Mouse (Mus musculus) hindbrain, embryonic 13.5 days (tissue): Measurements from ENCODE around the gene Sall1. TPM values are rescaled to one million over a fixed set of nuclear protein-coding genes. Genes with fewer than 3 reads are reported as not detected.

Experiments used
- ATAC-seq: fragments of 200-750 bp; cut with Nextera tagmentation; 2 replicates; pipeline ENCODE4 v1.8.0; 2017; ENCODE audit warnings: moderate TSS enrichment; ENCODE audit not compliant: low FRiP score
- H3K27ac ChIP-seq: fragments of 300-500 bp; sonication (generic); 2 replicates; pipeline ENCODE4 v1.5.1; 2015; ENCODE audit warnings: inconsistent platforms, mild to moderate bottlenecking, moderate library complexity
- H3K27me3 ChIP-seq: fragments of 300-500 bp; sonication (generic); 2 replicates; pipeline ENCODE4 v1.6.1; 2015; ENCODE audit warnings: mild to moderate bottlenecking, inconsistent platforms
- H3K36me3 ChIP-seq: fragments of 300-500 bp; sonication (generic); 2 replicates; pipeline ENCODE4 v1.6.1; 2015; ENCODE audit warnings: mild to moderate bottlenecking, inconsistent platforms
- H3K4me1 ChIP-seq: fragments of 300-500 bp; sonication (generic); replicated peaks from 2 replicates; pipeline ENCODE4 v1.6.1; 2015; ENCODE audit warnings: inconsistent platforms
- H3K4me2 ChIP-seq: fragments of 300-500 bp; sonication (generic); 2 replicates; pipeline ENCODE4 v1.6.1; 2015; ENCODE audit warnings: inconsistent platforms, mild to moderate bottlenecking, moderate library complexity
- H3K4me3 ChIP-seq: fragments of 300-500 bp; sonication (generic); 2 replicates; pipeline ENCODE4 v1.5.1; 2015; ENCODE audit warnings: mild to moderate bottlenecking, inconsistent platforms
- H3K9ac ChIP-seq: fragments of 300-500 bp; sonication (generic); 2 replicates; pipeline ENCODE4 v1.6.1; 2015; ENCODE audit warnings: mild to moderate bottlenecking, inconsistent platforms
- H3K9me3 ChIP-seq: fragments of 300-500 bp; sonication (generic); 2 replicates; pipeline ENCODE4 v1.6.1; 2016; ENCODE audit warnings: inconsistent platforms
- WGBS: fragments of 180-500 bp; shearing (Covaris S2); methylation state at CpG from one replicate; pipeline ENCODE4 v1.1.7; 2015; 5-methylcytosine and 5-hydroxymethylcytosine counted together
- polyA plus RNA-seq: library from polyadenylated mRNA; unstranded; fragments of >200 nt; fragmentation: Nextera tagmentation; extraction: Ambion mirVana; gene quantifications from 2 replicates; pipeline ENCODE4 v1.2.1, GENCODE M21; 2015

Sall1 gene
- polyA plus RNA-seq, 1 experiment from 2014 or later, result 9.3 TPM

DNA sequence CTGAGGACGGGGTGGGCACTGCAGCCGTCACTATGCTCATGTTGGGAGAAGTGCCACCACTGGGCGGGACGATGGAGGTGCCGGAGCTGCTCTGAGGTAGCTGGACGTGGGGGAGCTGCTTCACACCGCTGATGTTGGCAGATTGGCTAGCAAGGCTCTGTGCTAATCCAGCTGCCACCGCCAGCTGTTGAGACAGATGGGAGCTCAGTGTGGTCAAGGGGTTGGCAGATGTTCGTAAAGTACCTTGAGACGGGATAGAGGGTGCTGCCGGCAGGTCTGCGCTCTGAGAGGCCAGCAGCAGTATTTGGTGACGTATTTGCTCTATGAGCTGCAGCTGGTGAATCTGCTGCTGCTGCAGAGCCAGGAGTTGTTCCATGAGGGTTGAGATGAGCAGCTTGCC lies 11.6 kb downstream of the Sall1 start:
- no peak for ATAC-seq
- WGBS, result 84% methylated on average over 13 of the region's 13 CpGs
- no peak overlapping the region for H3K4me2 ChIP-seq
- H3K4me1 ChIP-seq, result peaks cover 42% of the 10 kb centered on the region
- H3K9me3 ChIP-seq, result no peaks in the 10 kb centered on the region
- peaks cover 9% of the 10 kb centered on the region; the same call in 1 of the 2 replicates for H3K36me3 ChIP-seq
- no peak overlapping the region for H3K9ac ChIP-seq
- no peak overlapping the region for H3K4me3 ChIP-seq
- H3K27ac ChIP-seq, result peak overlapping the region; percentile 6; the same call in 1 of the 2 replicates
- H3K27me3 ChIP-seq, result peaks cover 38% of the 10 kb centered on the region

DNA sequence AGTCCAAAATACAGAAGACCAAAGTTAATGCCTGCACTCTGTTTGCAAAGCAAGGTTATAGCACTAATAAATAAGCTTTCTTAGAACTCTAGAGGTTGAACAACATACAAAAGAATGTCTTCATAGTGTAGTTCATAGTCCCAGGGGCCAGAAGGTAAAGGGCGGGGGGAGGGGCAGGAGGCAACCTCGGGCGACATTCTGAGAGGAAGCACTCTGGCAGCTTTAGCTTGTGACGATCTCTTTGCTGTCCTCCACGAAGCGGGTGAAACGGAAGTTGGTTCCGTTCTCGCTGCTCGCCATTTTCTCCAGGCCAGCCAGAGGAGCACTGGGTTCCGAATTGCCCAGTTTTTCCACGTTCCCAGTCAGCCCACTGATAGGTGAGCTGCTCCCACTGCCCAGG lies 15.8 kb downstream of the Sall1 start:
- Histone ChIP-seq H3K4me2 (no peak overlapping the region), H3K9ac (no peak overlapping the region), H3K36me3 (peaks cover 9% of the 10 kb centered on the region; the same call in 1 of the 2 replicates), H3K27me3 (peaks cover 46% of the 10 kb centered on the region), H3K9me3 (no peaks in the 10 kb centered on the region), H3K4me1 (peaks cover 36% of the 10 kb centered on the region), H3K4me3 (no peak overlapping the region), H3K27ac (no peak overlapping the region)
- WGBS, result 60% methylated on average over 12 of the region's 12 CpGs
- no peak for ATAC-seq

DNA sequence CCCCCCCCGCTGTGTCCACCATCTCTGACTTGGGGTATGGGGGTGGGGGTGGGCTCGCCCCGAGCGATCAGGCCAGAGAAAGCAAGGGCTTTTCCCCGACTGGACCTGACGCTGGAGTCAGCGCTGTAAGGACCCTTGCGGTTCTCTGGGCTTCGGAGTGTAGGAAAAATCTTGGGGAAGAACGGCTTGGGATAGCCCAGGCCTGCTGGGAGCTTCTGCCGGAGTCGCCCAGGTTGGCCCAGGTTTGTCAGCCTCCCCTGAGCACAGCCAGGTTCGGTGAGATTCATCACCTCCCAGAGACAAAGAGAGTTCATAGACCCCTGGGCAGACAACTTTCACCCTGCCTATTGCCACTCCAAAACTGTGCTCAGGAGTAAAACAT lies 17.8 kb downstream of the Sall1 start:
- Histone ChIP-seq H3K4me3 (peak overlapping the region; percentile 38), H3K27me3 (peaks cover 42% of the 10 kb centered on the region), H3K9me3 (no peaks in the 10 kb centered on the region), H3K4me1 (peaks cover 39% of the 10 kb centered on the region), H3K27ac (0 out of 2 replicates have a peak overlapping the region, but pooled peaks have one; percentile 2), H3K36me3 (peaks cover 3% of the 10 kb centered on the region; the same call in 1 of the 2 replicates), H3K9ac (peak overlapping the region; percentile 67), H3K4me2 (peak overlapping the region; percentile 67)
- WGBS, result 6% methylated on average over 12 of the region's 13 CpGs
- peak; percentile 21; the same call in 1 of the 2 replicates for ATAC-seq

DNA sequence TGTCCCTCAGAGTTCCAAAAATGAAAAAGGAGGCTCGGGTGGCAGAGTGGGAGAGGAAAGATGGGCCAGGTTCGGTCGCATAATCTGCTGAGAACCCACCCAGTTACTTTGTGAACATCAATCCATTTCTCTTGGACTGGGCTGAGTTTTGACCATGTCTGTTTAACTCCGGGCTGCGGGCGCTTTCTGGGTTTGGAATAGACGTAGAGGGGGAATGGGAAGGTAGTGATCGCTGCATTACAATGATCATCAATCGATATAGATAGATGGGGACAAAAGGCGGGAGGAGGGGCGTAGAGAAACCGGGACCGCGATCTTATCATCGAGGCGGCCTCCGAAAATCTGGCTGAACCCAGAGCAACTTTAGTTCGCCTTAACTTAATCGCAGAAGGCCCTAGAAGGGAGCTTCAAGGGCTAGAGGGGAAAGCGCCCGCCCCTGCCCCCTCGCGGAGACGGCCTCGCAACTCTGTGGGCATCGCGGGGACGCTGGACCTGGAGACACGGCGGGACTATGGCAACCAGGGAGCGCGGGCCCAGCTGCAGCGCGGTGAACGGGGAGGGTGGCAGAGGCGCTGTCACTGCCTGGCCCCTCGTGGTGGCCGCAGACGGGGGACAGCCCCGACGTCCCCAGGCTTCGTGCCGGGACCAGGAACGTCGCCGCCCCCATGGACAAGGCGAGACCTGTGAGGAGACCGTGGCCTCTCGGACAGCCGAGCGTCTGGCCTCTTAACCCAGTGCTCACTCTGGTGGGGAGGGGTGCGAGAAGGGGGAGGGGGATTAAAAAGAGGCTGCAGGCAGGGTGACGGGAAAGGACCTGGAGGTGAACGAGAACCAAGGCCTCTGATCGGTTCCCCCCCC lies 18.5 kb downstream of the Sall1 start:
- Histone ChIP-seq H3K4me3 (peak overlapping the region; percentile 38), H3K4me2 (peak overlapping the region; percentile 67), H3K36me3 (peaks cover 2% of the 10 kb centered on the region; the same call in 1 of the 2 replicates), H3K27ac (0 out of 2 replicates have a peak overlapping the region, but pooled peaks have one; percentile 2), H3K9ac (peak overlapping the region; percentile 67), H3K27me3 (peaks cover 42% of the 10 kb centered on the region), H3K9me3 (no peaks in the 10 kb centered on the region), H3K4me1 (peaks cover 41% of the 10 kb centered on the region)
- peak; percentile 72; the same call in 1 of the 2 replicates for ATAC-seq
- WGBS, result 4% methylated on average over 54 of the region's 55 CpGs

DNA sequence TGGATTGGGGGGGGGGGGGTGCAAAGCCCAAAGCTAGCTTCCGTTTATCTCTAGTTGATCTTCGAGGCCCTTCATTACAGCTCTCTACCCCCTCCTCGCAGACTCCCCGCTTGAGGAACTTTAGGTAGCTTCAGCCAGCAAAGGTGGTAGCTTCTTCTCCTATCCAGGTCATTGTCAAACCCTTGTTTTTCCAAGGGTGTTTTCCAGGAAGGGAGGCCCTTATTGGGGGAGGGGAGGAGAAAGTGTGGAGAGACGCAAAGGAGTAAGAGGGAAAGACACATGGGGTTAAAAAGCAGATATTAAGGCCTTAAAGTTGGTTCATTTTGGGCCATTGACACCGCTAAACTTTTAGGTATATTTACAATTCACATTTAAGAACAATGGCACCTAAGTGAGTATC lies 19.2 kb downstream of the Sall1 start:
- H3K9me3 ChIP-seq, result no peaks in the 10 kb centered on the region
- ATAC-seq, result no peak
- WGBS, result 31% methylated on average over 6 of the region's 6 CpGs
- H3K9ac ChIP-seq, result no peak overlapping the region
- H3K27me3 ChIP-seq, result peaks cover 46% of the 10 kb centered on the region
- no peak overlapping the region for H3K4me2 ChIP-seq
- H3K4me3 ChIP-seq, result no peak overlapping the region
- H3K4me1 ChIP-seq, result peaks cover 36% of the 10 kb centered on the region
- no peak overlapping the region for H3K27ac ChIP-seq
- no peaks in the 10 kb centered on the region for H3K36me3 ChIP-seq

DNA sequence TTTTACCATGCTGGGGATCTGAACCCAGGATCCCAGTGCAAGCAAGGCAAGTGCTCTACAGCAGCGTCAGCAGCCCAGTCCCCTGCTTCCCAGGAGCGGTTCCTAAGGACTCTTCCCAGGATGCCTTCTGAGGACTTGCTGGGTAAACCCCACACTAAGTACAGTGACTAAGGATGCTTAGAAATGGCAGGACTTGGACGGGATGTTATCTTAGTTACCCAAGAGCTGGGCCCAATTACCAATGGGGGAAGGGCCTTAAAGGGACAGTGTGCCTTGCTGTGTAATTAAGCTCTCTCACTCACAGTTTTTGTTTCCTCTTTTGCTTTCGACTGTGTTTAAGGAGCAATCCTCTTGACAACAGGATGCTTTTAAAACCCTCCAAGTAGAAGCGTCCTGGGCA lies 22.8 kb downstream of the Sall1 start:
- no peaks in the 10 kb centered on the region for H3K36me3 ChIP-seq
- no peak overlapping the region for H3K27ac ChIP-seq
- no peak overlapping the region for H3K9ac ChIP-seq
- H3K4me1 ChIP-seq, result peaks cover 17% of the 10 kb centered on the region
- no peak overlapping the region for H3K4me3 ChIP-seq
- no peak for ATAC-seq
- H3K27me3 ChIP-seq, result peaks cover 40% of the 10 kb centered on the region
- H3K9me3 ChIP-seq, result no peaks in the 10 kb centered on the region
- 11% methylated on average over 5 of the region's 5 CpGs for WGBS
- no peak overlapping the region for H3K4me2 ChIP-seq

DNA sequence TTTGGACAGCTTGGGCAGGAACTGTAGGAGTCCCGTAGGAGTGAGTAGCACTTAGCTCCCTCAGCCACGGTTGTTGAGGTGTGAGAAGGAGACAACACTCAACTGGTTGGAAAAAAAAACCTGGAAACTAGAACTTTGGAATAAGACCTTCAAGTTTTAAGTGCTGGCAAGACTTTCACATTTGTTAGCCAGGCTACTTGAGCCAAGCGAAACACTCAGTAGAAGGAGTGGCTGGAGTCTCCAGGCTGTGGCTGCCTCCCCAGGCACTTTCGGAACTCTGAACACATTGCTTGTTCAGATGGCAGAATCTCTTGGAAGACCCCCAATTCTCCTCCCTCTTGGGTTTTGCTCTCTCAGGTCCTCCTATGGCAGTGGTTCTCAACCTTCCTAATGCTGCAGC lies 26.1 kb downstream of the Sall1 start:
- ATAC-seq, result no peak
- Histone ChIP-seq H3K27me3 (peaks cover 24% of the 10 kb centered on the region), H3K4me1 (peaks cover 9% of the 10 kb centered on the region; the same call in 1 of the 2 replicates), H3K36me3 (no peaks in the 10 kb centered on the region), H3K4me2 (no peak overlapping the region), H3K4me3 (no peak overlapping the region), H3K9me3 (no peaks in the 10 kb centered on the region), H3K27ac (no peak overlapping the region), H3K9ac (no peak overlapping the region)
- 79% methylated on average over 4 of the region's 4 CpGs for WGBS

DNA sequence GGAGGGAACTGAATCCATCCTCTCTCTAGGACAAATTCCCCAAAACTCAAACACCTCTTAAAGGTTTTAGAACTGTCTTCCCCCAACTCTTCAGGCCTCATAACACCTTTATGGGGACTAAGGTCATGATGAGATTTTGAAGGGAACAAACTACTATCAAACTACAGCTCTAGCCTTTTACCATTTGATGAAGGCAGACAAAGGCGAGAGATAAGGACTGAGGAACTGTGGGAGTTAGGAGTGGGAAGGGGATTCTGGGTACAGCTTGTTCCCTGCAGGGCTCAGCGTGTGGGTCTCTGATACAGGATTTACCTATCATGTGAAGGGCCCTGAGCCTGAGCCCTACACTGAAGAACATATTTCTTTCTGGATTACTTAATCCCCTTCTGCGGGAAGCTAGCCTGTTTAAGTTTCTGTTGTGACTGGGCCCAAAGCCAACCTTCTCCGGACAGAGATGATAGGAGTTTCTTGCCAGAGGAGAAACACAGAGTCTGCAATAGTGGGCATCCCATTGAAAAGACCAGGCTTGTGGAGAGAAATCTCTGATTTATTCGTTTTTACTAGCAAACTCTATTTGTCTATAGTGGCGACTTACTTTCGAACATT lies 27.4 kb downstream of the Sall1 start:
- H3K4me1 ChIP-seq, result peaks cover 9% of the 10 kb centered on the region; the same call in 1 of the 2 replicates
- H3K4me3 ChIP-seq, result no peak overlapping the region
- no peak overlapping the region for H3K9ac ChIP-seq
- peaks cover 27% of the 10 kb centered on the region for H3K27me3 ChIP-seq
- no peak overlapping the region for H3K27ac ChIP-seq
- H3K9me3 ChIP-seq, result no peaks in the 10 kb centered on the region
- no peak overlapping the region for H3K4me2 ChIP-seq
- ATAC-seq, result no peak
- H3K36me3 ChIP-seq, result no peaks in the 10 kb centered on the region
- WGBS, result 88% methylated on average over 7 of the region's 7 CpGs

DNA sequence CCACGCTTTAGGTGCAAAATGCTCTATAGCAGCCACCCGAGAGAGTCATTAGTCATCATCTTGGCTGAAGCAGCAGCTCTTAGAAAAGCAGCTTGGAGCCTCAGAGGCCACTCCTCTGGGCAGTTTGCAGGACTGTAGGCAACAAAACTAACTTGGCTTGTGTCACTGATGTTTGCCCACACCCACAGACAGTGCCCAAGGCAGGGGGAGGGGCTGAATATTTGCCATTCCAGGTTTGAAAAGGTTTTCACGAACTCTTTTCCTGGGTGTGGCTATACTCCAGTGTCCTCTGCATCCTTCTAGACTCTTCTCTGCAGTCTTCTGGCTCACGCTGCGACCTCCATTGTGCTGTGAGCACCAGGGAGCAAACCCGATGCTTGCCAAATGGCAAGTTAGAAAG lies 28.4 kb downstream of the Sall1 start:
- Histone ChIP-seq H3K27ac (no peak overlapping the region), H3K4me1 (0 out of 2 replicates have a peak, but pooled peaks cover 3% of the 10 kb centered on the region), H3K4me2 (no peak overlapping the region), H3K9ac (no peak overlapping the region), H3K4me3 (no peak overlapping the region), H3K36me3 (no peaks in the 10 kb centered on the region), H3K9me3 (no peaks in the 10 kb centered on the region), H3K27me3 (peaks cover 31% of the 10 kb centered on the region)
- WGBS, result 58% methylated on average over 6 of the region's 6 CpGs
- ATAC-seq, result no peak

DNA sequence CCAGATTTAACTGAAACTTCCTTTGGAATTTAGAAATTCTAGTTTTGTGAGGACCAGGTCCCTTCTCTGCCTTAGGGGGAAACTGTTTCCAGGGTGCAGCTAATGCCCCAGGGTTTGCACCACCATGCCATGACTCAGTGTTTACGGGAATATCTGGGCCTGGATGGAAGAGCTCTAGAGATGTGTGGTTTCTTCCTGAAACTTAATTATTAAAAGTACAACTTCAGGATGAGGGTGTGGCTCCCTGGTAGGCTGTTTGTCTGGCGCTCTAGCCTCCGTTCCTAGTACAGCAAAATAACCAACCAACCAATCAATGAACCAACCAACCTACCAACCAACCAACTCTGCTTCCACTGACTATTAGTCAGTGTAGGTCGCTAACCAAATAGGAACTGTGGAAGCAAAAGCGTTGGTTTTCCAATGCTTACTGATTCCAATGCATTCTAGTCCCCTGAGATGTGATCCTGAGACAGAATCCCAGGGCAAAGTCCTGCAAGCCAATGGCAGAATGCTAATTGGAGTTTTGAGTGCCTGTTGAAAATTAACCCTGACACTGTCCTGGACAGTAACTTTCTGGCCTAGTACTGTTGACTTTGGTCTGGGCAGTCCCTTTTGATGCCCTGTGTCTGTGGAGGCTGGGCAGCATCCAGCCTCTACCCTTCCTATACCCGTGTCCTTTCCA lies 31.0 kb downstream of the Sall1 start:
- peaks cover 37% of the 10 kb centered on the region for H3K27me3 ChIP-seq
- no peak for ATAC-seq
- peaks cover 10% of the 10 kb centered on the region; the same call in 1 of the 2 replicates for H3K4me1 ChIP-seq
- H3K4me3 ChIP-seq, result no peak overlapping the region
- WGBS, result 87% methylated on average over 6 of the region's 6 CpGs
- no peak overlapping the region for H3K9ac ChIP-seq
- H3K27ac ChIP-seq, result no peak overlapping the region
- no peaks in the 10 kb centered on the region for H3K36me3 ChIP-seq
- no peaks in the 10 kb centered on the region for H3K9me3 ChIP-seq
- no peak overlapping the region for H3K4me2 ChIP-seq

DNA sequence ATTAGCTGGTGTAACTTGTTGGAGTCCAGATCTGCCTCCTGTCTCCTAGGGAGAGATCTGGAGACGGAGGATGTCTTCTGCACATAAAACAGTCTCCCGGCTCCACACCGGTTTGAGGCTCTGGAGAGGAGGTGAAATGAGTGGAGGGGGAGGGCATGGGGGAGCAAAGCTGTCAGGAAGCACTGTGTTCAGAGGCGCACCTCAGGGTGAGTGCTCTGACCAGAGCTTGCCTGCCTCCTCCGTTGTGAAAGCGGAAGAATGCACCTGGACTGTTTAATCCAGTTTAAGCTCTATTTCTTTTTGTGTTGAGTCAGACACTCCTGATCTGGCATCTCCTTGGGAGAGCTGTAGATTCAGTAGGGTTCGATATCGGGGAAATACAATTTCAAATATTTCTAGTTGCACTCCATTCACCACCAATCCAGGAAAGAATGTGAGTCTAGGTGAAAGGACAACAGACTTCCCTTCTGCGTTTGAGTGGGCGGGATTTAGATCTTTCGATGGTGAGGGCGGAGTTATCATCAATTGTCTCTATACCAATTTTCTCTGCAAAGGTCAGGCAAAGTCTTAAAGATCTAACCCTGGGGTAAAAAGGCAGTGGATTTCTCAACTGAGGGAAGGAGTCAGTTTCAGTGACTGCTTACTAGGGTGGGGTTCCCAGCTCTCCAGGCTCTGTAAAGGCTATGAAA lies 31.8 kb downstream of the Sall1 start:
- no peaks in the 10 kb centered on the region for H3K36me3 ChIP-seq
- peaks cover 43% of the 10 kb centered on the region for H3K27me3 ChIP-seq
- H3K27ac ChIP-seq, result no peak overlapping the region
- no peak for ATAC-seq
- peaks cover 17% of the 10 kb centered on the region for H3K4me1 ChIP-seq
- no peak overlapping the region for H3K9ac ChIP-seq
- no peak overlapping the region for H3K4me3 ChIP-seq
- H3K4me2 ChIP-seq, result no peak overlapping the region
- no peaks in the 10 kb centered on the region for H3K9me3 ChIP-seq
- WGBS, result 28% methylated on average over 12 of the region's 12 CpGs

DNA sequence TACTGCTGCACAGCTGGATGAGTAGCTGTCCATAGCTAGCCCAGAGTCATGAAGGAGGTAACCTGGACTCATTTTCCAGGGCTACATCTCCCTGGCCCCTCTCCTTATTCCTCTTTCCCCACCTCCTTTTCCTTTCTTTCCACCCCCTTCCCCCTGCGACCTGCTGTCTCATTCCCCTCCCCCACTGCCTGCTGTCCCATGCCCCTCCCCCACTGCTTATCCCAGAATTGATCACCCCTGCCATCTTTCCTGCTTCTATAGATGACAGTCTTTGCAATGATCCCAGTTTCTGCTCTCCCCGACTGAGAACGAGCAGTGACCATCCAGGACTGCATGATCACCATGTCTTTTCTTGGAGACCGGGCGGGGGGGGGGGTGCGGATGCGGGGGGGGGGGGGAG lies 35.2 kb downstream of the Sall1 start:
- Histone ChIP-seq H3K9me3 (no peaks in the 10 kb centered on the region), H3K27me3 (peaks cover 50% of the 10 kb centered on the region), H3K27ac (no peak overlapping the region), H3K4me2 (no peak overlapping the region), H3K36me3 (no peaks in the 10 kb centered on the region), H3K4me1 (peaks cover 29% of the 10 kb centered on the region), H3K9ac (no peak overlapping the region), H3K4me3 (no peak overlapping the region)
- no peak for ATAC-seq
- 9% methylated on average over 3 of the region's 7 CpGs for WGBS
